Mouse (Mus musculus) heart, adult 2 months (tissue): ENCODE data around the gene Acat2.

ENCODE experiments used
- CTCF ChIP-seq: fragments of 200-600 bp; IDR thresholded peaks from 2 replicates; pipeline ENCODE4 v1.8.1; 2022; ENCODE audit warnings: antibody characterized with exemption, mild to moderate bottlenecking, moderate library complexity
- EP300 ChIP-seq: fragments of 200-500 bp; IDR thresholded peaks from 2 replicates; pipeline ENCODE4 v1.6.1; 2011; ENCODE audit warnings: low read depth, low read length, control low read depth; ENCODE audit not compliant: insufficient read depth

- TF ChIP-seq EP300 = no peak
- TF ChIP-seq CTCF = no peak
Observed at GRCm38 (mm10) chr17:12905810-12906209, 54.7 kb downstream of the Acat2 start.
